Mouse (Mus musculus) neural tube, embryonic 11.5 days (tissue): Measurements from ENCODE around the gene 2510039O18Rik. TPM values are rescaled to one million over a fixed set of nuclear protein-coding genes. Genes with fewer than 3 reads are reported as not detected.

Experiments
- ATAC-seq: fragments of 200-750 bp; cut with Nextera tagmentation; 2 replicates; pipeline ENCODE4 v1.8.0; 2017; ENCODE audit warnings: moderate number of reproducible peaks, mild to moderate bottlenecking, moderate TSS enrichment, moderate library complexity; ENCODE audit not compliant: insufficient read depth, low FRiP score, low TSS enrichment
- DNase-seq: peaks from one replicate; pipeline ENCODE4 v3.0.0-alpha.2; 2015; ENCODE audit warnings: low spot score
- H3K27ac ChIP-seq: fragments of 300-500 bp; sonication (generic); 2 replicates; pipeline ENCODE4 v1.5.1; 2014; ENCODE audit warnings: low read depth, mild to moderate bottlenecking, low read length
- H3K27me3 ChIP-seq: fragments of 300-500 bp; sonication (generic); 2 replicates; pipeline ENCODE4 v1.6.1; 2014; ENCODE audit warnings: mild to moderate bottlenecking, low read length, mixed read lengths; ENCODE audit not compliant: control insufficient read depth, insufficient read depth
- H3K36me3 ChIP-seq: fragments of 300-500 bp; sonication (generic); 2 replicates; pipeline ENCODE4 v1.6.1; 2014; ENCODE audit warnings: mild to moderate bottlenecking, low read length, moderate library complexity, mixed read lengths; ENCODE audit not compliant: control insufficient read depth, insufficient read depth
- H3K4me1 ChIP-seq: fragments of 300-500 bp; sonication (generic); 2 replicates; pipeline ENCODE4 v1.6.1; 2014; ENCODE audit warnings: low read length, mixed read lengths; ENCODE audit not compliant: control insufficient read depth, insufficient read depth
- H3K4me2 ChIP-seq: fragments of 300-500 bp; sonication (generic); 2 replicates; pipeline ENCODE4 v1.6.1; 2014; ENCODE audit warnings: low read depth, mild to moderate bottlenecking, moderate library complexity
- H3K4me3 ChIP-seq: fragments of 300-500 bp; sonication (generic); 2 replicates; pipeline ENCODE4 v1.5.1; 2014; ENCODE audit warnings: low read depth, low read length
- H3K9ac ChIP-seq: fragments of 300-500 bp; sonication (generic); 2 replicates; pipeline ENCODE4 v1.6.1; 2014; ENCODE audit warnings: mild to moderate bottlenecking, low read length
- H3K9me3 ChIP-seq: fragments of 300-500 bp; sonication (generic); 2 replicates; pipeline ENCODE4 v1.6.1; 2016; ENCODE audit warnings: low read length; ENCODE audit not compliant: control insufficient read depth
- WGBS: fragments of 180-500 bp; shearing (Covaris S2); extraction: QIAGEN DNeasy Blood & Tissue Kit; methylation state at CpG from one replicate; pipeline ENCODE4 v1.1.7; 2014; 5-methylcytosine and 5-hydroxymethylcytosine counted together
- polyA plus RNA-seq: library from polyadenylated mRNA; unstranded; fragments of >200 nt; fragmentation: Nextera tagmentation; extraction: Ambion mirVana; gene quantifications from 2 replicates; pipeline ENCODE4 v1.2.1, GENCODE M21; 2014

2510039O18Rik gene
- polyA plus RNA-seq, 1 experiment from 2014 or later: 20.6 TPM

- Histone ChIP-seq H3K4me3 (no peak overlapping the region), H3K9ac (no peak overlapping the region), H3K36me3 (no peaks in the 10 kb centered on the region), H3K9me3 (no peaks in the 10 kb centered on the region), H3K4me1 (no peaks in the 10 kb centered on the region), H3K27ac (no peak overlapping the region), H3K4me2 (no peak overlapping the region), H3K27me3 (no peaks in the 10 kb centered on the region)
- ATAC-seq (no peak), DNase-seq (no peak)
- 86% methylated on average over 15 of the region's 15 CpGs for WGBS
These were observed 22.9 kb downstream of the 2510039O18Rik start for GRCm38 (mm10) chr4:147963623-147964022.

- DNase-seq (no peak), ATAC-seq (no peak)
- Histone ChIP-seq H3K4me3 (no peak overlapping the region), H3K9me3 (no peaks in the 10 kb centered on the region), H3K9ac (no peak overlapping the region), H3K27ac (no peak overlapping the region), H3K36me3 (no peaks in the 10 kb centered on the region), H3K27me3 (no peaks in the 10 kb centered on the region), H3K4me1 (no peaks in the 10 kb centered on the region), H3K4me2 (no peak overlapping the region)
- 85% methylated on average over 7 of the region's 7 CpGs for WGBS
These were observed 25.0 kb downstream of the 2510039O18Rik start for GRCm38 (mm10) chr4:147965712-147966111.

- no peaks in the 10 kb centered on the region for H3K9me3 ChIP-seq
- ATAC-seq: no peak
- no peaks in the 10 kb centered on the region for H3K27me3 ChIP-seq
- H3K36me3 ChIP-seq: no peaks in the 10 kb centered on the region
- H3K9ac ChIP-seq: no peak overlapping the region
- H3K4me1 ChIP-seq: no peaks in the 10 kb centered on the region
- no peak overlapping the region for H3K27ac ChIP-seq
- DNase-seq: no peak
- H3K4me3 ChIP-seq: no peak overlapping the region
- no peak overlapping the region for H3K4me2 ChIP-seq
- WGBS: 78% methylated on average over 2 of the region's 2 CpGs
These were observed 28.1 kb downstream of the 2510039O18Rik start for GRCm38 (mm10) chr4:147968816-147969215.

GRCm38 (mm10) chr4:147969337-147969736 is 28.6 kb downstream of the 2510039O18Rik start:
- H3K4me3 ChIP-seq: no peak overlapping the region
- H3K9ac ChIP-seq: no peak overlapping the region
- WGBS: 64% methylated on average over 9 of the region's 9 CpGs
- no peaks in the 10 kb centered on the region for H3K4me1 ChIP-seq
- no peak overlapping the region for H3K27ac ChIP-seq
- H3K4me2 ChIP-seq: no peak overlapping the region
- H3K27me3 ChIP-seq: no peaks in the 10 kb centered on the region
- no peak for DNase-seq
- H3K9me3 ChIP-seq: no peaks in the 10 kb centered on the region
- H3K36me3 ChIP-seq: no peaks in the 10 kb centered on the region
- no peak for ATAC-seq

GRCm38 (mm10) chr4:147976237-147976636 is 35.5 kb downstream of the 2510039O18Rik start:
- H3K27ac ChIP-seq: no peak overlapping the region
- no peaks in the 10 kb centered on the region for H3K36me3 ChIP-seq
- no peaks in the 10 kb centered on the region for H3K4me1 ChIP-seq
- DNase-seq (no peak), ATAC-seq (no peak)
- H3K4me2 ChIP-seq: no peak overlapping the region
- no peaks in the 10 kb centered on the region for H3K9me3 ChIP-seq
- H3K4me3 ChIP-seq: no peak overlapping the region
- H3K9ac ChIP-seq: no peak overlapping the region
- H3K27me3 ChIP-seq: no peaks in the 10 kb centered on the region
- WGBS: 77% methylated on average over 3 of the region's 3 CpGs

- H3K27ac ChIP-seq: no peak overlapping the region
- no peaks in the 10 kb centered on the region for H3K9me3 ChIP-seq
- no peaks in the 10 kb centered on the region for H3K36me3 ChIP-seq
- H3K9ac ChIP-seq: no peak overlapping the region
- no peak overlapping the region for H3K4me3 ChIP-seq
- no peaks in the 10 kb centered on the region for H3K4me1 ChIP-seq
- DNase-seq (no peak), ATAC-seq (no peak)
- H3K4me2 ChIP-seq: no peak overlapping the region
- no peaks in the 10 kb centered on the region for H3K27me3 ChIP-seq
- WGBS: 74% methylated on average over 4 of the region's 4 CpGs
These were observed 37.0 kb downstream of the 2510039O18Rik start for GRCm38 (mm10) chr4:147977726-147978125.

GRCm38 (mm10) chr4:147978391-147978790 is 37.7 kb downstream of the 2510039O18Rik start:
- Histone ChIP-seq H3K9ac (no peak overlapping the region), H3K27me3 (no peaks in the 10 kb centered on the region), H3K27ac (no peak overlapping the region), H3K36me3 (no peaks in the 10 kb centered on the region), H3K4me1 (no peaks in the 10 kb centered on the region), H3K9me3 (no peaks in the 10 kb centered on the region), H3K4me2 (no peak overlapping the region), H3K4me3 (no peak overlapping the region)
- 90% methylated on average over 6 of the region's 6 CpGs for WGBS
- DNase-seq (no peak), ATAC-seq (no peak)

GRCm38 (mm10) chr4:147979441-147979860 is 38.8 kb downstream of the 2510039O18Rik start:
- Histone ChIP-seq H3K9ac (no peak overlapping the region), H3K36me3 (no peaks in the 10 kb centered on the region), H3K27me3 (no peaks in the 10 kb centered on the region), H3K9me3 (no peaks in the 10 kb centered on the region), H3K4me2 (no peak overlapping the region), H3K4me3 (no peak overlapping the region), H3K27ac (no peak overlapping the region), H3K4me1 (no peaks in the 10 kb centered on the region)
- WGBS: 74% methylated on average over 7 of the region's 7 CpGs
- DNase-seq (no peak), ATAC-seq (no peak)

GRCm38 (mm10) chr4:147985205-147986132 is 44.8 kb downstream of the 2510039O18Rik start, which contains the start of gene Nppb:
Nppb (plus strand) TSS chr4:147985788.
- Histone ChIP-seq H3K36me3 (no peaks in the 10 kb centered on the region), H3K27ac (no peak within 1 kb of the TSS), H3K4me2 (no peak within 1 kb of the TSS), H3K4me1 (no peaks in the 10 kb centered on the region), H3K9me3 (no peaks in the 10 kb centered on the region), H3K4me3 (no peak within 1 kb of the TSS), H3K27me3 (no peaks in the 10 kb centered on the region), H3K9ac (no peak within 1 kb of the TSS)
- ATAC-seq: no peak
- peak; percentile 45 for DNase-seq
- WGBS: 39% methylated on average over 20 of the region's 20 CpGs
